Mouse (Mus musculus) cortical plate, adult 2 months (tissue): Measurements from ENCODE around the gene Amer3. TPM values are rescaled to one million over a fixed set of nuclear protein-coding genes. Genes with fewer than 3 reads are reported as not detected.
"Not testable (repeated sequence)": the region's sequence is repeated elsewhere in the genome, so short reads cannot be mapped to it uniquely, and the experiment has no call there.

Experiments used
- H3K27ac ChIP-seq: fragments of 200-500 bp; 2 replicates; pipeline ENCODE4 v1.5.1; 2012; ENCODE audit warnings: low read length, control low read depth, inconsistent platforms; ENCODE audit not compliant: insufficient read depth
- H3K4me1 ChIP-seq: fragments of 200-500 bp; 2 replicates; pipeline ENCODE4 v1.6.1; 2011; ENCODE audit warnings: low read length; ENCODE audit not compliant: control insufficient read depth, insufficient read depth
- H3K4me3 ChIP-seq: fragments of 200-500 bp; 2 replicates; pipeline ENCODE4 v1.5.1; 2011; ENCODE audit warnings: mild to moderate bottlenecking, low read length, control low read depth; ENCODE audit not compliant: insufficient read depth
- CTCF ChIP-seq: fragments of 200-500 bp; IDR thresholded peaks from 2 replicates; pipeline ENCODE4 v1.5.1; 2011; ENCODE audit warnings: mild to moderate bottlenecking, control low read depth, low read length; ENCODE audit not compliant: insufficient read depth; ENCODE audit errors: extremely low read depth
- POLR2A ChIP-seq: fragments of 200-500 bp; IDR thresholded peaks from 2 replicates; pipeline ENCODE4 v1.6.1; 2011; ENCODE audit warnings: mild to moderate bottlenecking, low read length, control low read depth; ENCODE audit not compliant: insufficient read depth; ENCODE audit errors: extremely low read depth
- polyA plus RNA-seq: library from polyadenylated mRNA; depleted of rRNA; stranded (reverse); fragments of >200 nt; gene quantifications from 2 replicates; pipeline ENCODE4 v1.2.3, GENCODE M21; 2012; rRNA removed

Gene Amer3
- 14.8 and 16.5 TPM in 2 replicates for polyA plus RNA-seq

- Histone ChIP-seq H3K4me1 (peaks cover 7% of the 10 kb centered on the region; the same call in 1 of the 2 replicates), H3K4me3 (peak within 1 kb of the TSS; percentile 93), H3K27ac (peak within 1 kb of the TSS; percentile 79)
- TF ChIP-seq CTCF (no peak), POLR2A (peak; percentile 65)
These were observed at the start of gene Amer3 for GRCm38 (mm10) chr1:34578851-34579781. Gene Amer3, plus strand, starts transcription at chr1:34579657.

- not testable (repeated sequence) for H3K27ac ChIP-seq, H3K4me3 ChIP-seq, H3K4me1 ChIP-seq
These were observed 44.9 kb upstream of the Amer3 start for GRCm38 (mm10) chr1:34534574-34534973.

- not testable (repeated sequence) for H3K4me1 ChIP-seq, H3K4me3 ChIP-seq, H3K27ac ChIP-seq
These were observed 44.3 kb upstream of the Amer3 start, which contains the start of gene Cfc1 for GRCm38 (mm10) chr1:34535043-34535698. Gene Cfc1, plus strand, starts transcription at chr1:34535648.

- no peak overlapping the region for H3K27ac ChIP-seq
- H3K4me3 ChIP-seq = no peak overlapping the region
- no peaks in the 10 kb centered on the region for H3K4me1 ChIP-seq
- no peak for TF ChIP-seq CTCF
These were observed 43.1 kb upstream of the Amer3 start for GRCm38 (mm10) chr1:34536291-34536766.

GRCm38 (mm10) chr1:34536767-34537485 is 42.5 kb upstream of the Amer3 start:
- no peak overlapping the region for H3K4me3 ChIP-seq
- TF ChIP-seq CTCF = no peak
- TF ChIP-seq POLR2A = no peak
- no peak overlapping the region for H3K27ac ChIP-seq
- no peaks in the 10 kb centered on the region for H3K4me1 ChIP-seq

- TF ChIP-seq POLR2A (no peak), CTCF (no peak)
- Histone ChIP-seq H3K27ac (no peak overlapping the region), H3K4me3 (no peak overlapping the region), H3K4me1 (no peaks in the 10 kb centered on the region)
These were observed 32.4 kb upstream of the Amer3 start for GRCm38 (mm10) chr1:34547074-34547473.

- Histone ChIP-seq H3K4me3 (no peak overlapping the region), H3K4me1 (no peaks in the 10 kb centered on the region), H3K27ac (no peak overlapping the region)
- TF ChIP-seq POLR2A (no peak), CTCF (no peak)
These were observed 25.8 kb upstream of the Amer3 start for GRCm38 (mm10) chr1:34553690-34554089.

GRCm38 (mm10) chr1:34554275-34554674 is 25.2 kb upstream of the Amer3 start:
- TF ChIP-seq CTCF = no peak
- TF ChIP-seq POLR2A = no peak
- Histone ChIP-seq H3K27ac (no peak overlapping the region), H3K4me3 (no peak overlapping the region), H3K4me1 (no peaks in the 10 kb centered on the region)

- Histone ChIP-seq H3K4me3 (no peak within 1 kb of the TSS), H3K4me1 (no peaks in the 10 kb centered on the region)
- no peak for TF ChIP-seq POLR2A
- TF ChIP-seq CTCF = no peak
These were observed 18.6 kb upstream of the Amer3 start, which contains the start of gene Prss40 for GRCm38 (mm10) chr1:34560843-34561242. Gene Prss40, minus strand, starts transcription at chr1:34560943.

More at GRCm38 (mm10) chr1:34560843-34561242, 18.6 kb upstream of the Amer3 start, which contains the start of gene Prss40:
- H3K27ac ChIP-seq = no peak within 1 kb of the TSS
